Mouse (Mus musculus) midbrain, embryonic 15.5 days (tissue): Measurements from ENCODE around the gene Tdrd6. TPM values are rescaled to one million over a fixed set of nuclear protein-coding genes. Genes with fewer than 3 reads are reported as not detected.

ENCODE experiments used
- ATAC-seq: fragments of 200-750 bp; cut with Nextera tagmentation; replicated peaks from 2 replicates; pipeline ENCODE4 v1.8.0; 2017; ENCODE audit warnings: moderate TSS enrichment
- H3K27ac ChIP-seq: fragments of 300-500 bp; sonication (generic); 2 replicates; pipeline ENCODE4 v1.5.1; 2015; ENCODE audit warnings: mild to moderate bottlenecking, inconsistent platforms
- H3K27me3 ChIP-seq: fragments of 300-500 bp; sonication (generic); replicated peaks from 2 replicates; pipeline ENCODE4 v1.6.1; 2015; ENCODE audit warnings: inconsistent platforms
- H3K36me3 ChIP-seq: fragments of 300-500 bp; sonication (generic); replicated peaks from 2 replicates; pipeline ENCODE4 v1.6.1; 2015; ENCODE audit warnings: inconsistent platforms
- H3K4me1 ChIP-seq: fragments of 300-500 bp; sonication (generic); 2 replicates; pipeline ENCODE4 v1.6.1; 2015; ENCODE audit warnings: inconsistent platforms
- H3K4me2 ChIP-seq: fragments of 300-500 bp; sonication (generic); 2 replicates; pipeline ENCODE4 v1.6.1; 2015; ENCODE audit warnings: inconsistent platforms, mild to moderate bottlenecking, moderate library complexity
- H3K4me3 ChIP-seq: fragments of 300-500 bp; sonication (generic); 2 replicates; pipeline ENCODE4 v1.5.1; 2015; ENCODE audit warnings: mild to moderate bottlenecking, inconsistent platforms
- H3K9ac ChIP-seq: fragments of 300-500 bp; sonication (generic); 2 replicates; pipeline ENCODE4 v1.6.1; 2015; ENCODE audit warnings: mild to moderate bottlenecking, inconsistent platforms
- H3K9me3 ChIP-seq: fragments of 300-500 bp; sonication (generic); 2 replicates; pipeline ENCODE4 v1.6.1; 2016; ENCODE audit warnings: inconsistent platforms
- WGBS: fragments of 180-500 bp; shearing (Covaris S2); methylation state at CpG from one replicate; pipeline ENCODE4 v1.1.7; 2015; ENCODE audit warnings: mixed read lengths; 5-methylcytosine and 5-hydroxymethylcytosine counted together
- polyA plus RNA-seq: library from polyadenylated mRNA; unstranded; fragments of >200 nt; fragmentation: Nextera tagmentation; extraction: Ambion mirVana; gene quantifications from 2 replicates; pipeline ENCODE4 v1.2.1, GENCODE M21; 2015

Gene Tdrd6
- polyA plus RNA-seq = 0.60 and 0.70 TPM in 2 replicates

- WGBS = 3% methylated on average over 83 of the region's 83 CpGs
- peak; percentile 84 for ATAC-seq
Observed at GRCm38 (mm10) chr17:43629496-43630426, at the start of gene Tdrd6. Tdrd6 (minus strand) TSS chr17:43630299.

GRCm38 (mm10) chr17:43677317-43677716 is 47.2 kb upstream of the Tdrd6 start:
- 7% methylated on average over 1 of the region's 1 CpGs for WGBS

More at GRCm38 (mm10) chr17:43629496-43630426, at the start of gene Tdrd6:
- no peaks in the 10 kb centered on the region for H3K36me3 ChIP-seq
- peak within 1 kb of the TSS; percentile 43 for H3K9ac ChIP-seq
- H3K27me3 ChIP-seq = peaks cover 29% of the 10 kb centered on the region
- peak within 1 kb of the TSS; percentile 44 for H3K4me3 ChIP-seq
- no peaks in the 10 kb centered on the region for H3K9me3 ChIP-seq
- H3K4me2 ChIP-seq = peak within 1 kb of the TSS; percentile 77
- H3K27ac ChIP-seq = no peak within 1 kb of the TSS
- peaks cover 15% of the 10 kb centered on the region for H3K4me1 ChIP-seq

GRCm38 (mm10) chr17:43676241-43676640 is 46.1 kb upstream of the Tdrd6 start:
- WGBS = 91% methylated on average over 1 of the region's 1 CpGs
- Histone ChIP-seq H3K27ac (no peak overlapping the region), H3K4me1 (no peaks in the 10 kb centered on the region), H3K27me3 (no peaks in the 10 kb centered on the region), H3K9me3 (no peaks in the 10 kb centered on the region), H3K36me3 (no peaks in the 10 kb centered on the region), H3K4me3 (no peak overlapping the region), H3K9ac (no peak overlapping the region), H3K4me2 (no peak overlapping the region)
- no peak for ATAC-seq

More at GRCm38 (mm10) chr17:43677317-43677716, 47.2 kb upstream of the Tdrd6 start:
- H3K9ac ChIP-seq = no peak overlapping the region
- H3K4me2 ChIP-seq = no peak overlapping the region
- H3K4me1 ChIP-seq = no peaks in the 10 kb centered on the region
- no peaks in the 10 kb centered on the region for H3K9me3 ChIP-seq
- no peaks in the 10 kb centered on the region for H3K27me3 ChIP-seq
- ATAC-seq = no peak
- no peak overlapping the region for H3K4me3 ChIP-seq
- no peak overlapping the region for H3K27ac ChIP-seq
- no peaks in the 10 kb centered on the region for H3K36me3 ChIP-seq

GRCm38 (mm10) chr17:43675228-43675627 is 45.1 kb upstream of the Tdrd6 start:
- Histone ChIP-seq H3K9me3 (no peaks in the 10 kb centered on the region), H3K27ac (no peak overlapping the region), H3K36me3 (no peaks in the 10 kb centered on the region), H3K4me1 (no peaks in the 10 kb centered on the region), H3K4me2 (no peak overlapping the region), H3K27me3 (no peaks in the 10 kb centered on the region), H3K4me3 (no peak overlapping the region), H3K9ac (no peak overlapping the region)
- ATAC-seq = no peak
- WGBS = 76% methylated on average over 1 of the region's 1 CpGs

- no peak overlapping the region for H3K9ac ChIP-seq
- H3K27ac ChIP-seq = no peak overlapping the region
- 95% methylated on average over 4 of the region's 4 CpGs for WGBS
- H3K9me3 ChIP-seq = no peaks in the 10 kb centered on the region
- no peaks in the 10 kb centered on the region for H3K36me3 ChIP-seq
- H3K4me2 ChIP-seq = no peak overlapping the region
- no peak for ATAC-seq
- H3K4me1 ChIP-seq = peaks cover 6% of the 10 kb centered on the region
- H3K27me3 ChIP-seq = no peaks in the 10 kb centered on the region
- no peak overlapping the region for H3K4me3 ChIP-seq
Observed at GRCm38 (mm10) chr17:43671907-43672306, 41.8 kb upstream of the Tdrd6 start.

- no peaks in the 10 kb centered on the region for H3K9me3 ChIP-seq
- no peak overlapping the region for H3K4me2 ChIP-seq
- H3K27me3 ChIP-seq = no peaks in the 10 kb centered on the region
- no peak overlapping the region for H3K9ac ChIP-seq
- H3K36me3 ChIP-seq = no peaks in the 10 kb centered on the region
- 66% methylated on average over 6 of the region's 6 CpGs for WGBS
- H3K4me3 ChIP-seq = no peak overlapping the region
- no peak for ATAC-seq
- H3K4me1 ChIP-seq = peaks cover 22% of the 10 kb centered on the region
- H3K27ac ChIP-seq = no peak overlapping the region
Observed at GRCm38 (mm10) chr17:43669145-43669695, 39.1 kb upstream of the Tdrd6 start.

GRCm38 (mm10) chr17:43667290-43667843 is 37.3 kb upstream of the Tdrd6 start, which contains the start of gene Cyp39a1:
Cyp39a1 (plus strand) TSS chr17:43667425.
- Histone ChIP-seq H3K9me3 (no peaks in the 10 kb centered on the region), H3K4me2 (peak within 1 kb of the TSS; percentile 71), H3K9ac (peak within 1 kb of the TSS; percentile 94), H3K27ac (peak within 1 kb of the TSS; percentile 80), H3K36me3 (0 out of 2 replicates have a peak, but pooled peaks cover 6% of the 10 kb centered on the region), H3K27me3 (no peaks in the 10 kb centered on the region), H3K4me1 (peaks cover 22% of the 10 kb centered on the region), H3K4me3 (peak within 1 kb of the TSS; percentile 82)
- ATAC-seq = no peak; the same call in none of the 2 replicates
- under 1% methylated on average over 17 of the region's 17 CpGs for WGBS

GRCm38 (mm10) chr17:43666576-43667289 is 36.6 kb upstream of the Tdrd6 start, which contains the start of gene Slc25a27:
Slc25a27 (minus strand) TSS chr17:43667214.
- Histone ChIP-seq H3K9me3 (no peaks in the 10 kb centered on the region), H3K27ac (peak within 1 kb of the TSS; percentile 80), H3K4me1 (peaks cover 22% of the 10 kb centered on the region), H3K9ac (peak within 1 kb of the TSS; percentile 94), H3K27me3 (no peaks in the 10 kb centered on the region), H3K4me2 (peak within 1 kb of the TSS; percentile 71), H3K36me3 (0 out of 2 replicates have a peak, but pooled peaks cover 6% of the 10 kb centered on the region), H3K4me3 (peak within 1 kb of the TSS; percentile 82)
- peak; percentile 95 for ATAC-seq
- under 1% methylated on average over 41 of the region's 41 CpGs for WGBS

GRCm38 (mm10) chr17:43651314-43652046 is 21.4 kb upstream of the Tdrd6 start:
- Histone ChIP-seq H3K9me3 (no peaks in the 10 kb centered on the region), H3K9ac (no peak overlapping the region), H3K27me3 (no peaks in the 10 kb centered on the region), H3K4me1 (no peaks in the 10 kb centered on the region), H3K4me2 (no peak overlapping the region), H3K27ac (no peak overlapping the region), H3K36me3 (peaks cover 28% of the 10 kb centered on the region), H3K4me3 (no peak overlapping the region)
- WGBS = 76% methylated on average over 14 of the region's 14 CpGs
- ATAC-seq = no peak

GRCm38 (mm10) chr17:43649641-43650436 is 19.7 kb upstream of the Tdrd6 start:
- no peak overlapping the region for H3K4me2 ChIP-seq
- no peak overlapping the region for H3K27ac ChIP-seq
- ATAC-seq = no peak
- peaks cover 37% of the 10 kb centered on the region for H3K36me3 ChIP-seq
- H3K9me3 ChIP-seq = no peaks in the 10 kb centered on the region
- WGBS = 74% methylated on average over 10 of the region's 10 CpGs
- no peaks in the 10 kb centered on the region for H3K4me1 ChIP-seq
- no peaks in the 10 kb centered on the region for H3K27me3 ChIP-seq
- H3K4me3 ChIP-seq = no peak overlapping the region
- no peak overlapping the region for H3K9ac ChIP-seq

- no peak overlapping the region for H3K27ac ChIP-seq
- no peaks in the 10 kb centered on the region for H3K27me3 ChIP-seq
- H3K9me3 ChIP-seq = no peaks in the 10 kb centered on the region
- H3K4me2 ChIP-seq = no peak overlapping the region
- WGBS = 43% methylated on average over 5 of the region's 5 CpGs
- H3K9ac ChIP-seq = no peak overlapping the region
- H3K4me3 ChIP-seq = no peak overlapping the region
- no peaks in the 10 kb centered on the region for H3K4me1 ChIP-seq
- H3K36me3 ChIP-seq = peaks cover 40% of the 10 kb centered on the region
- no peak; the same call in 1 of the 2 replicates for ATAC-seq
Observed at GRCm38 (mm10) chr17:43646925-43647324, 16.8 kb upstream of the Tdrd6 start.
